Mouse (Mus musculus): ENCODE measurements around the gene Smn1. TPM values are rescaled to one million over a fixed set of nuclear protein-coding genes. Genes with fewer than 3 reads are reported as not detected.
A peak's percentile ranks its signal among the peaks of the same experiment; 100 is the strongest.
"Not testable (repeated sequence)": the region's sequence is repeated elsewhere in the genome, so short reads cannot be mapped to it uniquely, and the experiment has no call there.

Smn1 gene
- total RNA-seq (2017), result 31.8 to 46.9 TPM (median 41.1 TPM) in 3 replicates

- ATAC-seq (replicated peaks; ENCODE audit: insufficient number of reproducible peaks, low FRiP score, low TSS enrichment, poor library complexity, severe bottlenecking), result peak; percentile 100
Observed at GRCm38 (mm10) chr13:100124423-100125257, at the start of gene Smn1. TSS of gene Smn1 (plus strand) at chr13:100124852.

GRCm38 (mm10) chr13:100098808-100099207 is 25.8 kb upstream of the Smn1 start:
- ATAC-seq (replicated peaks; ENCODE audit: insufficient number of reproducible peaks, low FRiP score, low TSS enrichment, poor library complexity, severe bottlenecking), result peak; percentile 63; the same call in 1 of the 2 replicates

- ATAC-seq (replicated peaks; ENCODE audit: insufficient number of reproducible peaks, low FRiP score, low TSS enrichment, poor library complexity, severe bottlenecking), result no peak
Observed at GRCm38 (mm10) chr13:100103052-100103658, 21.5 kb upstream of the Smn1 start.

GRCm38 (mm10) chr13:100103748-100104254 is 20.9 kb upstream of the Smn1 start, which contains the start of gene Bdp1:
TSS of gene Bdp1 (minus strand) at chr13:100104070.
- ATAC-seq (replicated peaks; ENCODE audit: insufficient number of reproducible peaks, low FRiP score, low TSS enrichment, poor library complexity, severe bottlenecking), result peak; percentile 90

GRCm38 (mm10) chr13:100107652-100108472 is 16.8 kb upstream of the Smn1 start, which contains the start of gene Serf1:
TSS of gene Serf1 (plus strand) at chr13:100108012.
- no peak for ATAC-seq (replicated peaks; ENCODE audit: insufficient number of reproducible peaks, low FRiP score, low TSS enrichment, poor library complexity, severe bottlenecking)

- ATAC-seq (replicated peaks; ENCODE audit: insufficient number of reproducible peaks, low FRiP score, low TSS enrichment, poor library complexity, severe bottlenecking), result no peak
Observed at GRCm38 (mm10) chr13:100112218-100112972, 12.3 kb upstream of the Smn1 start.

- no peak for ATAC-seq (replicated peaks; ENCODE audit: insufficient number of reproducible peaks, low FRiP score, low TSS enrichment, poor library complexity, severe bottlenecking)
Observed at GRCm38 (mm10) chr13:100123970-100124369, 682 bp upstream of the Smn1 start.

GRCm38 (mm10) chr13:100125258-100125643 is 599 bp downstream of the Smn1 start:
- peak; percentile 18; the same call in 1 of the 2 replicates for ATAC-seq (replicated peaks; ENCODE audit: insufficient number of reproducible peaks, low FRiP score, low TSS enrichment, poor library complexity, severe bottlenecking)

GRCm38 (mm10) chr13:100141646-100142314 is 17.1 kb downstream of the Smn1 start:
- ATAC-seq (replicated peaks; ENCODE audit: insufficient number of reproducible peaks, low FRiP score, low TSS enrichment, poor library complexity, severe bottlenecking), result 0 out of 2 replicates have a peak, but pooled peaks have one; percentile 18

- ATAC-seq (replicated peaks; ENCODE audit: insufficient number of reproducible peaks, low FRiP score, low TSS enrichment, poor library complexity, severe bottlenecking), result peak; percentile 96
Observed at GRCm38 (mm10) chr13:100152659-100153058, 28.0 kb downstream of the Smn1 start.

GRCm38 (mm10) chr13:100156624-100157023 is 32.0 kb downstream of the Smn1 start:
- 0 out of 2 replicates have a peak, but pooled peaks have one; percentile 24 for ATAC-seq (replicated peaks; ENCODE audit: insufficient number of reproducible peaks, low FRiP score, low TSS enrichment, poor library complexity, severe bottlenecking)

GRCm38 (mm10) chr13:100161171-100161870 is 36.7 kb downstream of the Smn1 start:
- ATAC-seq (replicated peaks; ENCODE audit: insufficient number of reproducible peaks, low FRiP score, low TSS enrichment, poor library complexity, severe bottlenecking), result not testable (repeated sequence)

GRCm38 (mm10) chr13:100162467-100162866 is 37.8 kb downstream of the Smn1 start:
- not testable (repeated sequence) for ATAC-seq (replicated peaks; ENCODE audit: insufficient number of reproducible peaks, low FRiP score, low TSS enrichment, poor library complexity, severe bottlenecking)

- not testable (repeated sequence) for ATAC-seq (replicated peaks; ENCODE audit: insufficient number of reproducible peaks, low FRiP score, low TSS enrichment, poor library complexity, severe bottlenecking)
Observed at GRCm38 (mm10) chr13:100166378-100166777, 41.7 kb downstream of the Smn1 start.

GRCm38 (mm10) chr13:100174360-100174759 is 49.7 kb downstream of the Smn1 start:
- not testable (repeated sequence) for ATAC-seq (replicated peaks; ENCODE audit: insufficient number of reproducible peaks, low FRiP score, low TSS enrichment, poor library complexity, severe bottlenecking)

- ATAC-seq (replicated peaks; ENCODE audit: insufficient number of reproducible peaks, low FRiP score, low TSS enrichment, poor library complexity, severe bottlenecking), result peak; percentile 98
Observed at GRCm38 (mm10) chr13:100183111-100183510, 58.5 kb downstream of the Smn1 start.

All from monocyte, adult 5-6 weeks (primary cell).